Mouse (Mus musculus): ENCODE measurements around the gene Rxra. TPM values are rescaled to one million over a fixed set of nuclear protein-coding genes. Genes with fewer than 3 reads are reported as not detected.

The Rxra gene
- polyA plus RNA-seq, 1 experiment from 2014 or later = 10.3 TPM

DNA sequence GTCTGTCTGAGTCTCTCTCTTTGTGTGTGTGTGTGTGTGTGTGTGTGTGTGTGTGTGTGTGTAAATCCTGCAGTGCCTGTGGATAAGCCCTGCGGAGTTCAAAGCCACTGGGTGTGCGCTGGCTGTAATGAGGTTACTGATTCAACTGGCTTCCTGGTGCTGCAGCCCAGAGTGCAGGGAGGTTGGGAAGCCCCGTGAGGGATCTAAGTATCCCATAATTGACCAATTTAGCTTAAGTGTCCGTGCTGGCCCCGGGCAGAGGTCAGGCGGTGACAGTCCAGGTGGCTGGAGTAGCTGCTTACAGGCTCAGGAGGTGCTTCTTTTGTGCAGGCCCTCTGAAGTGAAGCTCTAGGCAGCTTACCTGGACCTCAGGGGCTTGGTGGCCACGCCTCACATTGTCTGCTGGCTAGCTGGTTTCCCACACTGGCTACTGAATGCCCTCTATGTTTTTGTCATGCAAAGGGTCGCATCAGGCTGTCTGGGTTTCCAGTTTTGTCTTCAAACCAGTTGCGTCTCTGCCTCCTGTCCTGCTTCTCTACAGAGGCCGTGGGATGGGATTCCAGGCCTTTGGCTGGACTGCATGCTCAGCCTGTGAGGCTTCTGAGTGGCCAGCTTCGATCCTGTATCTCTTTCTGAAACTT lies 7.9 kb downstream of the Rxra start:
- no peaks in the 10 kb centered on the region for H3K9me3 ChIP-seq (ENCODE audit: control insufficient read depth, low read depth, low read length)
- peaks cover 62% of the 10 kb centered on the region for H3K4me1 ChIP-seq (ENCODE audit: control insufficient read depth, insufficient read depth, low read length)
- H3K27ac ChIP-seq (ENCODE audit: low read length) = no peak overlapping the region
- H3K4me2 ChIP-seq (replicated peaks; ENCODE audit: low read depth, low read length) = no peak overlapping the region
- no peaks in the 10 kb centered on the region for H3K27me3 ChIP-seq (ENCODE audit: control insufficient read depth, insufficient read depth, low read length)
- no peak overlapping the region for H3K4me3 ChIP-seq (ENCODE audit: low read depth, low read length)
- no peak for ATAC-seq (ENCODE audit: insufficient number of reproducible peaks, insufficient read depth, low FRiP score, low read depth)
- H3K36me3 ChIP-seq (ENCODE audit: control insufficient read depth, insufficient read depth, low read length) = no peaks in the 10 kb centered on the region
- no peak overlapping the region for H3K9ac ChIP-seq (replicated peaks; ENCODE audit: low read depth, low read length)
- WGBS = 51% methylated on average over 11 of the region's 11 CpGs

DNA sequence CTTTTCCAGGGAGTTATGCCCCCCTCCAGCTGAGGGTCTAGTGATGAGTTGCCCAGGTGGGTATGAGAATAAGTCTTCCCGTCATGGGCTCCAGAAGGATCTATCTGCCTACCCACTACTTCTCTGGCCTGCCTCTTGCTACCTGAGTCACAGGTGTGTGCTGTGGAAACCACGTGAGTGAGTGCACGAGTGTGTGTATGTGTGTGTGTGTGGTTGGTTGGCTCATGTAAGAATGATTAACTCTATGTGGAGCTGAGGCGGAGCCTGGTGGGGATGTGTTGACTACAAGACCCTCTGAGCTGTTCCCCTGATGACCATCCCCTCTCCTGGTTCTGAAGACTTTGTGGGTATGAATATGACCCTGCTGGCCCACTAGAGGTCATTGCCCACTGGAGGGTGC lies 9.7 kb downstream of the Rxra start:
- Histone ChIP-seq H3K27ac (ENCODE audit: low read length) (no peak overlapping the region), H3K4me3 (ENCODE audit: low read depth, low read length) (no peak overlapping the region), H3K9ac (replicated peaks; ENCODE audit: low read depth, low read length) (no peak overlapping the region), H3K9me3 (ENCODE audit: control insufficient read depth, low read depth, low read length) (no peaks in the 10 kb centered on the region), H3K36me3 (ENCODE audit: control insufficient read depth, insufficient read depth, low read length) (no peaks in the 10 kb centered on the region), H3K4me1 (ENCODE audit: control insufficient read depth, insufficient read depth, low read length) (peaks cover 54% of the 10 kb centered on the region), H3K4me2 (replicated peaks; ENCODE audit: low read depth, low read length) (no peak overlapping the region), H3K27me3 (ENCODE audit: control insufficient read depth, insufficient read depth, low read length) (no peaks in the 10 kb centered on the region)
- ATAC-seq (ENCODE audit: insufficient number of reproducible peaks, insufficient read depth, low FRiP score, low read depth) = no peak
- 87% methylated on average over 4 of the region's 4 CpGs for WGBS

DNA sequence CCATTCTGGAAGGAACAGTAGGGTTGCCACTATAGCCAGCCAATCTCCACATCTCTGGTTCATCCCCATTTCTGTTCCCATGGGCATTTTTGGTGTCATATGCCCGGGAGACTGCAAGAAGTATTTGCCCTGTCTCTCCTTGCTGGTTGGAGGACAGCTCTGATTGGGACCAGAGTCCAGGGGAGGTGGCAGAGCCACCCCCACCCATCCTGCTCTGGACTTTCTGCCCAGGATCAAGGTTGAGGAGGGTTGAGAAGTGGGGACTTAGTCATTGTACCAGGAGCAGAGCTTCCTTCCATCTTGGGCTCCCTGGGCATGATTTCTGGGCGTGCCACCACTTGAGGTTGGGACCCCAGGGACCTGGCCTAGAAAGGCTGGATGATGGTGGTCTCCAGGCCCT lies 10.1 kb downstream of the Rxra start:
- Histone ChIP-seq H3K4me2 (replicated peaks; ENCODE audit: low read depth, low read length) (no peak overlapping the region), H3K27me3 (ENCODE audit: control insufficient read depth, insufficient read depth, low read length) (no peaks in the 10 kb centered on the region), H3K36me3 (ENCODE audit: control insufficient read depth, insufficient read depth, low read length) (no peaks in the 10 kb centered on the region), H3K27ac (ENCODE audit: low read length) (no peak overlapping the region), H3K4me1 (ENCODE audit: control insufficient read depth, insufficient read depth, low read length) (peaks cover 52% of the 10 kb centered on the region), H3K4me3 (ENCODE audit: low read depth, low read length) (no peak overlapping the region), H3K9me3 (ENCODE audit: control insufficient read depth, low read depth, low read length) (no peaks in the 10 kb centered on the region), H3K9ac (replicated peaks; ENCODE audit: low read depth, low read length) (no peak overlapping the region)
- 88% methylated on average over 2 of the region's 2 CpGs for WGBS
- no peak for ATAC-seq (ENCODE audit: insufficient number of reproducible peaks, insufficient read depth, low FRiP score, low read depth)

DNA sequence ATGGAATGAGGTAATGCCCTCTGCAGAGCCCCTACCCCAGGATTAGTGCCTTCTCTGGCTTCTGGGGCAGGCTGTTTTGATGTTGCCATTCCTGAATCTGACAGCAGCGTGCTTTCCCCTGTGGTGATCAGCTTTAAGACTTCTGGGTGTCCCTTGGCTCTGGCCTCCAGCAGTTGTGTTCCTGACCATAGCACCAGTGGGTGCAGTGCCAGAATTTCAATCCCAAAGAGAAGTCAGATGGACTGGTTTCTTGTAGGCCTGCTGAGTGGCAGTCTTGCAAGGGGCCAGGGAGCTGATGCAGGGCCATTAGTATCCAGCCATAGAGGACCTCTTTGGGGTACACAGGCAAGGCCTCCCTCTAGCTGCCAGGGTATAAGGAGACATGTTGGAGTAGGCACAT lies 10.8 kb downstream of the Rxra start:
- WGBS = 44% methylated on average over 1 of the region's 1 CpGs
- Histone ChIP-seq H3K4me2 (replicated peaks; ENCODE audit: low read depth, low read length) (no peak overlapping the region), H3K9me3 (ENCODE audit: control insufficient read depth, low read depth, low read length) (no peaks in the 10 kb centered on the region), H3K27ac (ENCODE audit: low read length) (no peak overlapping the region), H3K4me3 (ENCODE audit: low read depth, low read length) (no peak overlapping the region), H3K4me1 (ENCODE audit: control insufficient read depth, insufficient read depth, low read length) (peaks cover 54% of the 10 kb centered on the region), H3K9ac (replicated peaks; ENCODE audit: low read depth, low read length) (no peak overlapping the region), H3K27me3 (ENCODE audit: control insufficient read depth, insufficient read depth, low read length) (no peaks in the 10 kb centered on the region), H3K36me3 (ENCODE audit: control insufficient read depth, insufficient read depth, low read length) (no peaks in the 10 kb centered on the region)
- no peak for ATAC-seq (ENCODE audit: insufficient number of reproducible peaks, insufficient read depth, low FRiP score, low read depth)

DNA sequence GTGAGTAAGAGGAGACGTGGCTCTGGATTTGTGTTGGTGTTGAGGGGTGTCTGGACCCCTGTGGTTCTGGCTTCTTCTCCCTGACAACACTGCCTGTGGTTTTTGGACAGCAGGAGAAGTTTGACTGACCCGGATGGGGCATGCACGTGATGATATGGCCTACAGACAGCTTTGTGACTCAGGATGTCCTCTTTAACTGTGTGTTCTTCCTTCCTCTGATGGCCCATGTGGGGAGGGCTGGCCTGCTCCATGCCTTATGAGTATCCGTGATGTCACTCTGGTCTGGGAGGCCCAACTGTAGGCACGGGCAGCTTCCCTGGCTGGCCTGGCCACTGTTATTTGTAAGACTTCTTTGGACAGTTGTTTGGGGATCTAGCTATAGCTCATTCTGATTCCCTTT lies 11.7 kb downstream of the Rxra start:
- no peak overlapping the region for H3K4me2 ChIP-seq (replicated peaks; ENCODE audit: low read depth, low read length)
- H3K4me3 ChIP-seq (ENCODE audit: low read depth, low read length) = no peak overlapping the region
- H3K27ac ChIP-seq (ENCODE audit: low read length) = no peak overlapping the region
- 82% methylated on average over 5 of the region's 5 CpGs for WGBS
- H3K9me3 ChIP-seq (ENCODE audit: control insufficient read depth, low read depth, low read length) = no peaks in the 10 kb centered on the region
- H3K36me3 ChIP-seq (ENCODE audit: control insufficient read depth, insufficient read depth, low read length) = no peaks in the 10 kb centered on the region
- peaks cover 60% of the 10 kb centered on the region for H3K4me1 ChIP-seq (ENCODE audit: control insufficient read depth, insufficient read depth, low read length)
- H3K27me3 ChIP-seq (ENCODE audit: control insufficient read depth, insufficient read depth, low read length) = no peaks in the 10 kb centered on the region
- no peak for ATAC-seq (ENCODE audit: insufficient number of reproducible peaks, insufficient read depth, low FRiP score, low read depth)
- no peak overlapping the region for H3K9ac ChIP-seq (replicated peaks; ENCODE audit: low read depth, low read length)

DNA sequence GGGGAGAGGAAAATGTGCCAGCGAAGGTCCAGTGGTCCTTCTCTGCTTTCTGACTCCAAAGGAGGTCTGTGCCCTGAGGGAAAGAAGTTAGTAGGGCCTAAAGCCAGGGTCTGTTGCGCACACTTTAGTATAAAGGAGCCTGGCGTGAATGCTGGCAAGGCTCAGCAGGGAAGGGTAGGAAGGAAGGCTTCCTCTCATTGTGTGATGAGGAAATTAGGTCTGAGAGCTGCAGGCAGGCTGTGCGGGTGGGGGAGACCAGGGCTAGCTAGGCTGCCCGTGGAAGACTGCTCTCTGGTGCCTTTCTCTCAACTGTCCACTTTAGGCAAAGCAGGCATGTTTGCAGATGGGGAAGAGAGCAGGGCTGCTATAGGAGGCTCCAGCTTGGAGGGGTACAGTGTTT lies 14.5 kb downstream of the Rxra start:
- peak overlapping the region; percentile 34; the same call in 1 of the 2 replicates for H3K27ac ChIP-seq (ENCODE audit: low read length)
- H3K36me3 ChIP-seq (ENCODE audit: control insufficient read depth, insufficient read depth, low read length) = no peaks in the 10 kb centered on the region
- H3K27me3 ChIP-seq (ENCODE audit: control insufficient read depth, insufficient read depth, low read length) = no peaks in the 10 kb centered on the region
- no peaks in the 10 kb centered on the region for H3K9me3 ChIP-seq (ENCODE audit: control insufficient read depth, low read depth, low read length)
- no peak for ATAC-seq (ENCODE audit: insufficient number of reproducible peaks, insufficient read depth, low FRiP score, low read depth)
- no peak overlapping the region for H3K4me2 ChIP-seq (replicated peaks; ENCODE audit: low read depth, low read length)
- peaks cover 66% of the 10 kb centered on the region for H3K4me1 ChIP-seq (ENCODE audit: control insufficient read depth, insufficient read depth, low read length)
- no peak overlapping the region for H3K4me3 ChIP-seq (ENCODE audit: low read depth, low read length)
- 55% methylated on average over 5 of the region's 5 CpGs for WGBS
- no peak overlapping the region for H3K9ac ChIP-seq (replicated peaks; ENCODE audit: low read depth, low read length)

DNA sequence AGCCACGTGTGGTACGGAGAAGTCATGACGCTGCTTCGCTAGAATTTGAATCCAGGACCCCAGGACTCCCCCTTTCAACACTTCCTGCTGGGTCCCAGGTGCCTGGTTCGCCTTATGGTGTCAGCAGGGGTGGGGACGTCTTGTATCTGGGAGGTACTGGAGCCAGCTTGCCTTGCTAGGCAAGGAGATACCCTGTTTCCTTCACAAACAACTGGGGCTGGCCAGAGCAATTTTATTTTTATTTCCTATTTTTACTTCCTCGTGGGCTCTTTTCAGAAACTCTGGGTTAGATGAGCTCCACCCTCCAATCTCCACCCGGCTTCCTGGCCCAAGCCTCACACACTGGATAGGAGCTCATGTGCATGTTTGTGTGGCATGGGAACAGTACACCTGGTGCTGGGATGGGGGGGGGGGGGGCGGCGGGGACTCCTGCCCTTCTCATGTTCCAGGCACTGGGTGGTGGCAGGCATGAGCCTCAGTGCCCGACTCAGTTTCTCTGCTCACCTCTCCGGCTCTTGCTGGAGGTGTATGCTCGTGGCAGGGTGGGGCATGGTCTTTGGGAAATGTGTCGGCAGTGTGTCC lies 15.0 kb downstream of the Rxra start:
- Histone ChIP-seq H3K4me1 (ENCODE audit: control insufficient read depth, insufficient read depth, low read length) (peaks cover 64% of the 10 kb centered on the region), H3K36me3 (ENCODE audit: control insufficient read depth, insufficient read depth, low read length) (no peaks in the 10 kb centered on the region), H3K4me3 (ENCODE audit: low read depth, low read length) (no peak overlapping the region), H3K4me2 (replicated peaks; ENCODE audit: low read depth, low read length) (no peak overlapping the region), H3K9ac (replicated peaks; ENCODE audit: low read depth, low read length) (no peak overlapping the region), H3K27me3 (ENCODE audit: control insufficient read depth, insufficient read depth, low read length) (no peaks in the 10 kb centered on the region), H3K9me3 (ENCODE audit: control insufficient read depth, low read depth, low read length) (no peaks in the 10 kb centered on the region), H3K27ac (ENCODE audit: low read length) (peak overlapping the region; percentile 34; the same call in 1 of the 2 replicates)
- ATAC-seq (ENCODE audit: insufficient number of reproducible peaks, insufficient read depth, low FRiP score, low read depth) = no peak
- 69% methylated on average over 13 of the region's 14 CpGs for WGBS

DNA sequence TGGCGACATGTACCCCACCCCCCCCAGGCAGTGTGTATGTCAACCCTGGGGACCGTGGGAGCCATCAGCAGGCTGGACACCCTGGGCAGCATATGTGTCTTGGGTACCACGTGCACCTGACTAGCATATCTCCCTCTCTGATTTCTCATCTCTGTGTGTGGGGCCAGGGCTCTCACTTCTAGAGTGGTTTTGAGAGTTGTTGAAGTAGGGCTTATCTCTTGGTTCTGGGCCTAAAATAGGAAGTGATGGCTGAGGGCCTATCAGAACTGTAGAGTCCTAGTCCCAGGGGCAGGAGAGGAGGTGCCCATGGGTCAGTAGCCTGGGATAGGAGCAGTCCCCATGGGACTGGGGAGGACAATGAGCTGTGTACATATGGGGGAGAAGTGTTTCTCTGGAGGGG lies 16.4 kb downstream of the Rxra start:
- no peak for ATAC-seq (ENCODE audit: insufficient number of reproducible peaks, insufficient read depth, low FRiP score, low read depth)
- Histone ChIP-seq H3K36me3 (ENCODE audit: control insufficient read depth, insufficient read depth, low read length) (no peaks in the 10 kb centered on the region), H3K9me3 (ENCODE audit: control insufficient read depth, low read depth, low read length) (no peaks in the 10 kb centered on the region), H3K4me2 (replicated peaks; ENCODE audit: low read depth, low read length) (no peak overlapping the region), H3K27ac (ENCODE audit: low read length) (no peak overlapping the region; the same call in 1 of the 2 replicates), H3K4me1 (ENCODE audit: control insufficient read depth, insufficient read depth, low read length) (peaks cover 59% of the 10 kb centered on the region), H3K9ac (replicated peaks; ENCODE audit: low read depth, low read length) (no peak overlapping the region), H3K4me3 (ENCODE audit: low read depth, low read length) (no peak overlapping the region), H3K27me3 (ENCODE audit: control insufficient read depth, insufficient read depth, low read length) (no peaks in the 10 kb centered on the region)
- WGBS = 82% methylated on average over 3 of the region's 3 CpGs

DNA sequence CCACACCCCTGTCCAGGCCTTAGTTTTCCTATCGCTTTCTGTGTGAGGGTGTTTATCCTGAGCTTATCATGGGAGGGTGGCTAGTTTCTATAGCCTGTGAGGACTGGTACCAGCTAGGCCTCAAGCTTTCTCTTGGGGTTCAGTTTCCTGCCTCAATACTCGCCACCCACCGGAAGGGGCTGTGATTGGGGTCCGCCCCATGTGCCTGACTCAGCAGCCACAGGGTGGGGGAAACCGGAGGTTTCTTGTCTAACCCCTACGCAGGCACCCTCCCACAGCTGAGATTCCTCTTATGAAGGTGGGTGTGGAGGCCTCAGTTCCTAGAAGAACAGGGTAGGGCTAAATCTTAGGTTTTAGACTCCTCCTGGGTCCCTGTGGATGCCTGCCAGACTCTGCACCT lies 17.4 kb downstream of the Rxra start:
- Histone ChIP-seq H3K36me3 (ENCODE audit: control insufficient read depth, insufficient read depth, low read length) (no peaks in the 10 kb centered on the region), H3K27ac (ENCODE audit: low read length) (peak overlapping the region; percentile 76; the same call in 1 of the 2 replicates), H3K9me3 (ENCODE audit: control insufficient read depth, low read depth, low read length) (no peaks in the 10 kb centered on the region), H3K27me3 (ENCODE audit: control insufficient read depth, insufficient read depth, low read length) (no peaks in the 10 kb centered on the region), H3K4me1 (ENCODE audit: control insufficient read depth, insufficient read depth, low read length) (peaks cover 64% of the 10 kb centered on the region), H3K4me3 (ENCODE audit: low read depth, low read length) (no peak overlapping the region), H3K4me2 (replicated peaks; ENCODE audit: low read depth, low read length) (no peak overlapping the region), H3K9ac (replicated peaks; ENCODE audit: low read depth, low read length) (no peak overlapping the region)
- WGBS = 68% methylated on average over 6 of the region's 6 CpGs
- ATAC-seq (ENCODE audit: insufficient number of reproducible peaks, insufficient read depth, low FRiP score, low read depth) = peak; percentile 50; the same call in 1 of the 2 replicates
